9 mouse cellular contexts compared by ENCODE assay signal in genomic region chr2:156722752-156723151, GRCm38 (mm10). TPM values are rescaled to one million over a fixed set of nuclear protein-coding genes. Genes with fewer than 3 reads are reported as not detected.
A peak's percentile ranks its signal among the peaks of the same experiment; 100 is the strongest.
DNase-seq lines count a peak whose midpoint lies in the region; ATAC-seq lines count a peak whose summit lies in the region.
"Had no signal": no experiment of that assay in that cellular context is flagged by ENCODE, and none has a peak within 500 bp of the region (broad histone marks: within the 10 kb centered on the region; RNA-seq: fewer than 3 reads in every experiment).

No protein-coding gene starts in this region.

- peak overlapping the region; percentile 85 for H3K4me2 ChIP-seq in heart, embryonic 13.5 days
- peak overlapping the region; percentile 86 for H3K4me2 ChIP-seq in embryonic facial prominence, embryonic 11.5 days (ENCODE audit: low read depth, low read length)
- peak overlapping the region; percentile 89 for H3K4me2 ChIP-seq in hindbrain, embryonic 13.5 days
- peak overlapping the region; percentile 80 for H3K4me2 ChIP-seq in midbrain, embryonic 11.5 days

- WGBS in heart, embryonic 13.5 days: 71% methylated on average over 5 of the region's 5 CpGs
- 64% methylated on average over 5 of the region's 5 CpGs for WGBS in embryonic facial prominence, embryonic 11.5 days
- WGBS in hindbrain, embryonic 13.5 days: 34% methylated on average over 5 of the region's 5 CpGs
- 57% methylated on average over 5 of the region's 5 CpGs for WGBS in midbrain, embryonic 11.5 days

- no peak for ATAC-seq in heart, embryonic 13.5 days (ENCODE audit: extremely low read depth, insufficient number of reproducible peaks, low FRiP score, low TSS enrichment)
- no peak for ATAC-seq in embryonic facial prominence, embryonic 11.5 days (replicated peaks; ENCODE audit: insufficient number of reproducible peaks, low FRiP score, low TSS enrichment, low read depth)
- ATAC-seq in hindbrain, embryonic 13.5 days (ENCODE audit: low FRiP score): no peak
- no peak for ATAC-seq in midbrain, embryonic 11.5 days (ENCODE audit: low FRiP score)
- ATAC-seq: CD4-positive, CD25-positive, alpha-beta regulatory T cell, adult 4 months had no signal

- no peaks in the 10 kb centered on the region for H3K36me3 ChIP-seq in heart, embryonic 13.5 days
- no peaks in the 10 kb centered on the region for H3K36me3 ChIP-seq in embryonic facial prominence, embryonic 11.5 days (replicated peaks; ENCODE audit: control insufficient read depth, insufficient read depth, low read depth, low read length)
- no peaks in the 10 kb centered on the region for H3K36me3 ChIP-seq in hindbrain, embryonic 13.5 days
- H3K36me3 ChIP-seq in midbrain, embryonic 11.5 days (ENCODE audit: control insufficient read depth, insufficient read depth, low read length): no peaks in the 10 kb centered on the region

- peak overlapping the region; percentile 97 for H3K9ac ChIP-seq in heart, embryonic 13.5 days
- H3K9ac ChIP-seq in embryonic facial prominence, embryonic 11.5 days (replicated peaks; ENCODE audit: low read length): peak overlapping the region; percentile 97; the same call in 1 of the 2 replicates
- peak overlapping the region; percentile 100 for H3K9ac ChIP-seq in hindbrain, embryonic 13.5 days
- H3K9ac ChIP-seq in midbrain, embryonic 11.5 days (ENCODE audit: low read length): peak overlapping the region; percentile 38

- peak overlapping the region; percentile 84 for H3K4me3 ChIP-seq in heart, embryonic 13.5 days
- H3K4me3 ChIP-seq in embryonic facial prominence, embryonic 11.5 days (ENCODE audit: low read depth, low read length): peak overlapping the region; percentile 98
- H3K4me3 ChIP-seq in hindbrain, embryonic 13.5 days: peak overlapping the region; percentile 97
- peak overlapping the region; percentile 98 for H3K4me3 ChIP-seq in midbrain, embryonic 11.5 days (ENCODE audit: low read depth, low read length)

- DNase-seq in heart, postnatal 25 days (ENCODE audit: low spot score): no peak
- no peak for DNase-seq in embryonic facial prominence, embryonic 11.5 days (ENCODE audit: low spot score)
- no peak for DNase-seq in midbrain, embryonic 11.5 days (ENCODE audit: low spot score, missing footprints)
- DNase-seq in thymus, postnatal 14 days: no peak
- no peak for DNase-seq in right cerebral cortex, adult 2 months (ENCODE audit: low spot score in 2 of 2)
- DNase-seq in testis, postnatal 10 days (ENCODE audit: low spot score): no peak

- intact Hi-C loops in heart, postnatal 25 days (cut with DNase I): loop anchor here (5.0 kb wide), 1 partner anchor 140 kb away; the partner anchor contains the start of gene Rab5if

- H3K4me1 ChIP-seq in heart, embryonic 13.5 days: peaks cover 80% of the 10 kb centered on the region
- H3K4me1 ChIP-seq in embryonic facial prominence, embryonic 11.5 days (ENCODE audit: control insufficient read depth, insufficient read depth, low read length): peaks cover 17% of the 10 kb centered on the region
- peaks cover 70% of the 10 kb centered on the region for H3K4me1 ChIP-seq in hindbrain, embryonic 13.5 days (replicated peaks)
- peaks cover 34% of the 10 kb centered on the region for H3K4me1 ChIP-seq in midbrain, embryonic 11.5 days (ENCODE audit: control insufficient read depth, insufficient read depth, low read length)

- H3K27ac ChIP-seq in heart, embryonic 13.5 days (replicated peaks): peak overlapping the region; percentile 87
- no peak overlapping the region for H3K27ac ChIP-seq in embryonic facial prominence, embryonic 11.5 days (replicated peaks; ENCODE audit: low read depth, low read length)
- H3K27ac ChIP-seq in hindbrain, embryonic 13.5 days: peak overlapping the region; percentile 96; the same call in 1 of the 2 replicates
- no peak overlapping the region for H3K27ac ChIP-seq in midbrain, embryonic 11.5 days (ENCODE audit: low read depth, low read length)

- H3K27me3 ChIP-seq in heart, embryonic 13.5 days (replicated peaks): no peaks in the 10 kb centered on the region
- no peaks in the 10 kb centered on the region for H3K27me3 ChIP-seq in embryonic facial prominence, embryonic 11.5 days (ENCODE audit: control insufficient read depth, insufficient read depth, low read length)
- H3K27me3 ChIP-seq in hindbrain, embryonic 13.5 days: no peaks in the 10 kb centered on the region
- H3K27me3 ChIP-seq in midbrain, embryonic 11.5 days (ENCODE audit: control insufficient read depth, insufficient read depth, low read length): no peaks in the 10 kb centered on the region

- H3K9me3 ChIP-seq in heart, embryonic 13.5 days: no peaks in the 10 kb centered on the region
- H3K9me3 ChIP-seq in embryonic facial prominence, embryonic 11.5 days (replicated peaks; ENCODE audit: control insufficient read depth, low read length): no peaks in the 10 kb centered on the region
- H3K9me3 ChIP-seq in hindbrain, embryonic 13.5 days: no peaks in the 10 kb centered on the region
- no peaks in the 10 kb centered on the region for H3K9me3 ChIP-seq in midbrain, embryonic 11.5 days (ENCODE audit: control insufficient read depth, low read length)

RNA-seq across cellular contexts. Expression of gene Myl9, which starts 52.5 kb away (rescaled TPM):
- polyA plus RNA-seq in heart, embryonic 13.5 days (2015; fragmentation: Nextera tagmentation; extraction: Ambion mirVana): 1,696 and 1,855 TPM in 2 replicates
- total RNA-seq in heart, postnatal 25 days (2021): 100 to 1,000 TPM; 200 to 205 TPM
- polyA plus RNA-seq in embryonic facial prominence, embryonic 11.5 days (2014; fragmentation: Nextera tagmentation; extraction: Ambion mirVana): 128 and 151 TPM in 2 replicates
- polyA plus RNA-seq in hindbrain, embryonic 13.5 days (2015; fragmentation: Nextera tagmentation; extraction: Ambion mirVana): 39.1 and 53.3 TPM in 2 replicates
- polyA plus RNA-seq in midbrain, embryonic 11.5 days (2014; fragmentation: Nextera tagmentation; extraction: Ambion mirVana): 112 and 118 TPM in 2 replicates
- polyA plus RNA-seq: CD4-positive, CD25-positive, alpha-beta regulatory T cell, adult 4 months had no signal

Comparison
In these comparisons a context has a peak if more than half of its experiments do, and no peak if none do; other contexts are left out.
1. H3K27ac ChIP-seq: peak in heart, embryonic 13.5 days (single experiment) and hindbrain, embryonic 13.5 days (single experiment); none in embryonic facial prominence, embryonic 11.5 days (single experiment) and midbrain, embryonic 11.5 days (single experiment).
2. H3K9ac ChIP-seq: peak in every context shown above with its lines; median percentile 100 in hindbrain, embryonic 13.5 days; 97 in heart, embryonic 13.5 days; 97 in embryonic facial prominence, embryonic 11.5 days; 38 in midbrain, embryonic 11.5 days.
3. RNA of gene Myl9, which starts 52.5 kb away (polyA plus RNA-seq): 1,696 to 1,855 TPM in heart, embryonic 13.5 days; 128 to 151 TPM in embryonic facial prominence, embryonic 11.5 days, 112 to 118 TPM in midbrain, embryonic 11.5 days and 39.1 to 53.3 TPM in hindbrain, embryonic 13.5 days; every median in the first group is over 10 times any median in the second.
4. Peak in every context shown above with its lines, with median percentiles within 50 percentile points of each other: H3K4me2 ChIP-seq and H3K4me3 ChIP-seq.